In the genomic region with DNA sequence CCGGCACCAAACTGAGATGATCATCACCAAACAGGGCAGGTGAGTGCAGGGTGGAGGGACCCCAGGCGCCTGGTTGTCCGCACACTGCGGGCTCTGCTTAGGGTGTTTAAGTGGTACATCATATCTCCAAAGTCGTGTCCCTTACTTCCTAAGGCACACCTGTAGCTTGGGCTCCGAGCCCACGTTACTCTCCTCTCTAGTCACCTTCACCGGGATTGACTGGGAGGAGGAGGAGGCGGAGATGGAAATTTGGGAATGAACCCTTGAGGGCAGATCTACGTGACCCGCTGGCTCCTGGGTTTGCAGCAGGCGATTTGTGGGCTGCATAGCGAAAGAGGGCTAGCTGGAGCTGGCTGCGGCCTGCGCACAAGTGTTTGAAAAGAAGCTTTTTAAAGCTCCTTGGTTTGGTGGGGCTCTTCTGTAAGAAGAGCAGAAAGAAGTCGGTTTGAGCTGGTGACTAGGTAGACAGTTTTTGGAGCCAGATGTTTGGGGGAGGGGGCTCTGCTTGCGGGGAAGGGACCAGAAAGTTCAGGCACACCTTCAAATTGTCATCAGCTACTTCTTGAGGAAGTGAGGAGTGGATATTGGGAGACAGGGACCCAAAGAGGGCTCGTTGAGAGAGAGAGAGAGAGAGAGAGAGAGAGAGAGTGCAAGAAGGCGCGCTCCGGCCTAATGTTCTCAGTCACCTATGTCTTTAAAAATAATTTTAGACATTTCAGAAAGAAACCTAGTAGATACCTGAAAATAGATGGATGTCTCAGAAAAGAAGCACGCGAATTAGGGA, we compare ENCODE assay signal across 8 mouse cellular contexts. TPM values are rescaled to one million over a fixed set of nuclear protein-coding genes. Genes with fewer than 3 reads are reported as not detected.
A peak's percentile ranks its signal among the peaks of the same experiment; 100 is the strongest.
DNase-seq lines count a peak whose midpoint lies in the region; ATAC-seq and TF ChIP-seq lines count a peak whose summit lies in the region.

No protein-coding gene starts in this region.

- no peak overlapping the region for H3K9ac ChIP-seq in heart, embryonic 16.5 days (ENCODE audit: low read length)
- H3K9ac ChIP-seq in embryonic facial prominence, embryonic 13.5 days, result no peak overlapping the region
- peak overlapping the region; percentile 45 for H3K9ac ChIP-seq in hindbrain, postnatal 0 days (replicated peaks; ENCODE audit: low read length)
- H3K9ac ChIP-seq in midbrain, embryonic 16.5 days (ENCODE audit: low read depth, low read length), result no peak overlapping the region

- no peak for ATAC-seq in heart, embryonic 16.5 days (replicated peaks; ENCODE audit: extremely low read depth, insufficient read depth, low FRiP score)
- ATAC-seq in embryonic facial prominence, embryonic 13.5 days (ENCODE audit: insufficient number of reproducible peaks, insufficient read depth, low FRiP score, low TSS enrichment, low read depth), result no peak
- ATAC-seq in hindbrain, postnatal 0 days, result no peak
- no peak for ATAC-seq in midbrain, embryonic 16.5 days

- no peak for TF ChIP-seq CTCF in hindbrain, postnatal 0 days (IDR thresholded peaks at IDR 0.05; ENCODE audit: low read depth)

- peaks cover 74% of the 10 kb centered on the region for H3K27me3 ChIP-seq in heart, embryonic 16.5 days (ENCODE audit: control insufficient read depth, insufficient read depth, low read length)
- peaks cover 100% of the 10 kb centered on the region for H3K27me3 ChIP-seq in embryonic facial prominence, embryonic 13.5 days
- peaks cover 74% of the 10 kb centered on the region for H3K27me3 ChIP-seq in hindbrain, postnatal 0 days (ENCODE audit: insufficient read depth, low read length)
- H3K27me3 ChIP-seq in midbrain, embryonic 16.5 days (ENCODE audit: control insufficient read depth, insufficient read depth, low read depth, low read length), result peaks cover 65% of the 10 kb centered on the region

- DNase-seq in heart, postnatal 14 days, result no peak
- no peak for DNase-seq in hindbrain, postnatal 0 days (ENCODE audit: low spot score)
- no peak for DNase-seq in Muller cell, postnatal 12 days (ENCODE audit: inconsistent ontology term)
- no peak for DNase-seq in gastrocnemius, postnatal 14 days
- DNase-seq in MN1 (ENCODE audit: low spot score), result no peak

- no peak overlapping the region for H3K27ac ChIP-seq in heart, embryonic 16.5 days (ENCODE audit: low read length)
- no peak overlapping the region for H3K27ac ChIP-seq in embryonic facial prominence, embryonic 13.5 days
- 0 out of 2 replicates have a peak overlapping the region, but pooled peaks have one; percentile 48 for H3K27ac ChIP-seq in hindbrain, postnatal 0 days
- no peak overlapping the region for H3K27ac ChIP-seq in midbrain, embryonic 16.5 days (ENCODE audit: low read length)

- H3K36me3 ChIP-seq in heart, embryonic 16.5 days (ENCODE audit: control insufficient read depth, insufficient read depth), result no peaks in the 10 kb centered on the region
- H3K36me3 ChIP-seq in embryonic facial prominence, embryonic 13.5 days, result no peaks in the 10 kb centered on the region
- no peaks in the 10 kb centered on the region for H3K36me3 ChIP-seq in hindbrain, postnatal 0 days (ENCODE audit: insufficient read depth, low read length)
- H3K36me3 ChIP-seq in midbrain, embryonic 16.5 days (ENCODE audit: control insufficient read depth, insufficient read depth, low read length), result no peaks in the 10 kb centered on the region

- no peaks in the 10 kb centered on the region for H3K9me3 ChIP-seq in heart, embryonic 16.5 days (replicated peaks; ENCODE audit: control insufficient read depth, low read length)
- H3K9me3 ChIP-seq in embryonic facial prominence, embryonic 13.5 days, result no peaks in the 10 kb centered on the region
- H3K9me3 ChIP-seq in hindbrain, postnatal 0 days (ENCODE audit: low read length), result no peaks in the 10 kb centered on the region
- no peaks in the 10 kb centered on the region for H3K9me3 ChIP-seq in midbrain, embryonic 16.5 days (replicated peaks; ENCODE audit: control insufficient read depth, low read length, poor library complexity, severe bottlenecking)

- H3K4me3 ChIP-seq in heart, embryonic 16.5 days (ENCODE audit: low read length), result peak overlapping the region; percentile 54
- H3K4me3 ChIP-seq in embryonic facial prominence, embryonic 13.5 days, result peak overlapping the region; percentile 46; the same call in 1 of the 2 replicates
- H3K4me3 ChIP-seq in hindbrain, postnatal 0 days (ENCODE audit: low read length), result peak overlapping the region; percentile 44
- H3K4me3 ChIP-seq in midbrain, embryonic 16.5 days (ENCODE audit: low read depth, low read length), result peak overlapping the region; percentile 35

- 9% methylated on average over 23 of the region's 23 CpGs for WGBS in heart, embryonic 16.5 days
- 3% methylated on average over 23 of the region's 23 CpGs for WGBS in embryonic facial prominence, embryonic 13.5 days
- 10% methylated on average over 23 of the region's 23 CpGs for WGBS in hindbrain, postnatal 0 days
- WGBS in midbrain, embryonic 16.5 days, result 4% methylated on average over 23 of the region's 23 CpGs

- H3K4me1 ChIP-seq in heart, embryonic 16.5 days (ENCODE audit: control insufficient read depth, insufficient read depth, low read length), result peaks cover 13% of the 10 kb centered on the region
- H3K4me1 ChIP-seq in embryonic facial prominence, embryonic 13.5 days, result peaks cover 36% of the 10 kb centered on the region
- H3K4me1 ChIP-seq in hindbrain, postnatal 0 days (ENCODE audit: insufficient read depth, low read length), result no peaks in the 10 kb centered on the region
- peaks cover 15% of the 10 kb centered on the region for H3K4me1 ChIP-seq in midbrain, embryonic 16.5 days (ENCODE audit: control insufficient read depth, insufficient read depth, low read length)

- intact Hi-C loops in heart, postnatal 14 days (cut with DNase I), result no loop called here
- intact Hi-C loops in gastrocnemius, postnatal 14 days (cut with DNase I; ENCODE audit: low total_unique reads), result no loop called here

- H3K4me2 ChIP-seq in heart, embryonic 16.5 days (ENCODE audit: low read depth, low read length), result no peak overlapping the region; the same call in 1 of the 2 replicates
- peak overlapping the region; percentile 67 for H3K4me2 ChIP-seq in embryonic facial prominence, embryonic 13.5 days
- H3K4me2 ChIP-seq in hindbrain, postnatal 0 days (ENCODE audit: low read depth, low read length), result peak overlapping the region; percentile 53
- H3K4me2 ChIP-seq in midbrain, embryonic 16.5 days (ENCODE audit: low read length), result no peak overlapping the region

RNA-seq across cellular contexts. Expression of a gene that starts 1.7 kb away (rescaled TPM):
- polyA plus RNA-seq in heart, embryonic 16.5 days (2015; fragmentation: Nextera tagmentation; extraction: Ambion mirVana), result 0.09 and 0.11 TPM in 2 replicates
- not detected for total RNA-seq in heart, postnatal 14 days (2021)
- polyA plus RNA-seq in embryonic facial prominence, embryonic 13.5 days (2015; fragmentation: Nextera tagmentation; extraction: Ambion mirVana), result 0.10 and 0.20 TPM in 2 replicates
- total RNA-seq in hindbrain, postnatal 0 days (2014; rRNA removed), result 16.2 and 19.4 TPM in 2 replicates
- polyA plus RNA-seq in hindbrain, postnatal 0 days (2015; fragmentation: Nextera tagmentation; extraction: Ambion mirVana), result 8.6 and 8.9 TPM in 2 replicates
- 1.4 and 2.0 TPM in 2 replicates for polyA plus RNA-seq in midbrain, embryonic 16.5 days (2015; fragmentation: Nextera tagmentation; extraction: Ambion mirVana)
- not detected for total RNA-seq in gastrocnemius, postnatal 14 days (2021)

RNA-seq across cellular contexts. Expression of a gene that starts 26.4 kb away (rescaled TPM):
- 51.5 and 54.6 TPM in 2 replicates for polyA plus RNA-seq in heart, embryonic 16.5 days (2015; fragmentation: Nextera tagmentation; extraction: Ambion mirVana)
- 100 to 1,000 TPM; 180 to 187 TPM for total RNA-seq in heart, postnatal 14 days (2021)
- 54.2 and 55.2 TPM in 2 replicates for polyA plus RNA-seq in embryonic facial prominence, embryonic 13.5 days (2015; fragmentation: Nextera tagmentation; extraction: Ambion mirVana)
- 34.1 and 36.8 TPM in 2 replicates for total RNA-seq in hindbrain, postnatal 0 days (2014; rRNA removed)
- 25.8 and 27.2 TPM in 2 replicates for polyA plus RNA-seq in hindbrain, postnatal 0 days (2015; fragmentation: Nextera tagmentation; extraction: Ambion mirVana)
- 41.5 and 44.2 TPM in 2 replicates for polyA plus RNA-seq in midbrain, embryonic 16.5 days (2015; fragmentation: Nextera tagmentation; extraction: Ambion mirVana)
- total RNA-seq in gastrocnemius, postnatal 14 days (2021), result 100 to 1,000 TPM; 157 TPM

Comparison
In these comparisons a context has a peak if more than half of its experiments do, and no peak if none do; other contexts are left out.
1. H3K4me2 ChIP-seq: peak in embryonic facial prominence, embryonic 13.5 days (single experiment) and hindbrain, postnatal 0 days (single experiment); none in heart, embryonic 16.5 days (single experiment) and midbrain, embryonic 16.5 days (single experiment).
2. Peak in every context shown above with its lines, with median percentiles within 50 percentile points of each other: H3K4me3 ChIP-seq.